Mouse (Mus musculus): ENCODE measurements around the gene Fitm2.

- no peak for TF ChIP-seq CTCF (IDR thresholded peaks at IDR 0.05; ENCODE audit: borderline replicate concordance, control insufficient read depth, extremely low read depth, insufficient read depth, low read length, poor library complexity)
- no peak for TF ChIP-seq POLR2A (IDR thresholded peaks at IDR 0.05; ENCODE audit: control insufficient read depth, extremely low read depth, insufficient read depth, low read length, poor library complexity)
Measured at GRCm38 (mm10) chr2:163506300-163507004, 34.0 kb upstream of the Fitm2 start, which contains the start of gene Hnf4a.
